9 mouse cellular contexts compared by ENCODE assay signal in the genomic region with DNA sequence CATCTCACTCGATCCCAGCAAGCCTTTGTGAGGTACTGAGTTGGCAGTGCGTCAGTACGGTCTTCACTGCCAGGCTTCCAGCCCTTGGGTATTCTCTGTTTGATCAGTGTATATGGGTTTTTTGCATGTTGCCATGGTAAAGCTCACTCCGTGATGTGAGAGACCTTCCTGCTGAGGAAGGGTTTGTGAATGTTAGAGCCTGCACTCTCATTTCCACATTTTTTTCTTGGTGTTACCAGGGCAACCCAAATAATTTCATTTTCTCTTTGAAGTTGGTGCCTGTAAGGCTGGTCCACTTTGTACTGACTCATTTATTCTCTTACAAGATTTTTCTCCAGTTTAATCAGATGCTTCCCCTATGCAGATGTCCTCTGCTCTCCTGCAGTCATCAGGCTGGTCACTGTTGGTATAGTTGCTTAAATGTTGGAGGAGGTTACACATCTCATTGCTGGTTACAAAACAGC. TPM values are rescaled to one million over a fixed set of nuclear protein-coding genes. Genes with fewer than 3 reads are reported as not detected.
A peak's percentile ranks its signal among the peaks of the same experiment; 100 is the strongest.
DNase-seq lines count a peak whose midpoint lies in the region; ATAC-seq lines count a peak whose summit lies in the region.
"Had no signal": no experiment of that assay in that cellular context is flagged by ENCODE, and none has a peak within 500 bp of the region (broad histone marks: within the 10 kb centered on the region; RNA-seq: fewer than 3 reads in every experiment).

No protein-coding gene starts in this region.

- H3K36me3 ChIP-seq in forebrain, embryonic 12.5 days (replicated peaks): no peaks in the 10 kb centered on the region
- H3K36me3 ChIP-seq in forebrain, embryonic 10.5 days (replicated peaks): peaks cover 15% of the 10 kb centered on the region
- H3K36me3 ChIP-seq in hindbrain, embryonic 16.5 days (ENCODE audit: control insufficient read depth, insufficient read depth, low read length): no peaks in the 10 kb centered on the region; the same call in 1 of the 2 replicates
- H3K36me3 ChIP-seq in heart, embryonic 10.5 days: peaks cover 32% of the 10 kb centered on the region

- no peak overlapping the region for H3K9ac ChIP-seq in forebrain, embryonic 12.5 days
- no peak overlapping the region for H3K9ac ChIP-seq in hindbrain, embryonic 16.5 days (ENCODE audit: low read depth, low read length)

- WGBS in forebrain, embryonic 12.5 days: 63% methylated on average over 4 of the region's 4 CpGs
- WGBS in forebrain, embryonic 10.5 days: 82% methylated on average over 4 of the region's 4 CpGs
- 31% methylated on average over 4 of the region's 4 CpGs for WGBS in hindbrain, embryonic 16.5 days
- 91% methylated on average over 4 of the region's 4 CpGs for WGBS in heart, embryonic 10.5 days

- ATAC-seq in forebrain, embryonic 12.5 days (ENCODE audit: low FRiP score): 0 out of 2 replicates have a peak, but pooled peaks have one; percentile 23
- peak; percentile 93 for ATAC-seq in hindbrain, embryonic 16.5 days
- peak; percentile 77 for ATAC-seq in monocyte, adult 5-6 weeks (replicated peaks; ENCODE audit: insufficient number of reproducible peaks, low FRiP score, low TSS enrichment, poor library complexity, severe bottlenecking)

- H3K4me3 ChIP-seq in forebrain, embryonic 12.5 days (replicated peaks): no peak overlapping the region
- H3K4me3 ChIP-seq in forebrain, embryonic 10.5 days: no peak overlapping the region
- H3K4me3 ChIP-seq in hindbrain, embryonic 16.5 days (ENCODE audit: low read length): no peak overlapping the region
- H3K4me3 ChIP-seq in heart, embryonic 10.5 days: no peak overlapping the region

- H3K9me3 ChIP-seq in forebrain, embryonic 12.5 days: no peaks in the 10 kb centered on the region
- peaks cover 11% of the 10 kb centered on the region; the same call in 1 of the 2 replicates for H3K9me3 ChIP-seq in forebrain, embryonic 10.5 days
- no peaks in the 10 kb centered on the region for H3K9me3 ChIP-seq in hindbrain, embryonic 16.5 days (ENCODE audit: control insufficient read depth, low read length)
- H3K9me3 ChIP-seq in heart, embryonic 10.5 days: no peaks in the 10 kb centered on the region

- no peak for DNase-seq in forebrain, embryonic 10.5 days (ENCODE audit: extremely low spot score, low spot score)
- peak; percentile 66 for DNase-seq in MN1 (ENCODE audit: low spot score)
- no peak for DNase-seq in embryo, embryonic 9.5 days (ENCODE audit: extremely low spot score)
- DNase-seq in kidney, postnatal 36 days: no peak
- DNase-seq in heart, embryonic 10.5 days (ENCODE audit: low spot score): no peak
- DNase-seq: kidney, adult 11 months had no signal

- H3K4me2 ChIP-seq in forebrain, embryonic 12.5 days: no peak overlapping the region
- no peak overlapping the region for H3K4me2 ChIP-seq in hindbrain, embryonic 16.5 days (ENCODE audit: low read length)

- H3K27ac ChIP-seq in forebrain, embryonic 12.5 days: no peak overlapping the region
- no peak overlapping the region for H3K27ac ChIP-seq in forebrain, embryonic 10.5 days
- peak overlapping the region; percentile 67 for H3K27ac ChIP-seq in hindbrain, embryonic 16.5 days (ENCODE audit: low read depth, low read length)
- no peak overlapping the region for H3K27ac ChIP-seq in heart, embryonic 10.5 days

- H3K4me1 ChIP-seq in forebrain, embryonic 12.5 days: no peaks in the 10 kb centered on the region
- no peaks in the 10 kb centered on the region; the same call in 1 of the 2 replicates for H3K4me1 ChIP-seq in forebrain, embryonic 10.5 days
- peaks cover 3% of the 10 kb centered on the region; the same call in 1 of the 2 replicates for H3K4me1 ChIP-seq in hindbrain, embryonic 16.5 days (ENCODE audit: control insufficient read depth, insufficient read depth, low read depth, low read length)
- H3K4me1 ChIP-seq in heart, embryonic 10.5 days: no peaks in the 10 kb centered on the region

- H3K27me3 ChIP-seq in forebrain, embryonic 12.5 days: no peaks in the 10 kb centered on the region
- no peaks in the 10 kb centered on the region for H3K27me3 ChIP-seq in forebrain, embryonic 10.5 days (ENCODE audit: poor library complexity, severe bottlenecking)
- no peaks in the 10 kb centered on the region for H3K27me3 ChIP-seq in hindbrain, embryonic 16.5 days (replicated peaks; ENCODE audit: control insufficient read depth, insufficient read depth, low read length)
- no peaks in the 10 kb centered on the region for H3K27me3 ChIP-seq in heart, embryonic 10.5 days (ENCODE audit: insufficient read depth, poor library complexity, severe bottlenecking)

RNA-seq across cellular contexts. Expression of a gene that starts 38.6 kb away (rescaled TPM):
- 10.9 and 13.1 TPM in 2 replicates for polyA plus RNA-seq in forebrain, embryonic 12.5 days (2016; fragmentation: Nextera tagmentation; extraction: Ambion mirVana)
- polyA plus RNA-seq in forebrain, embryonic 10.5 days (2016; fragmentation: Nextera tagmentation; extraction: Ambion mirVana): 12.4 and 14.8 TPM in 2 replicates
- polyA plus RNA-seq in hindbrain, embryonic 16.5 days (2015; fragmentation: Nextera tagmentation; extraction: Ambion mirVana): 14.1 and 15.1 TPM in 2 replicates
- 18.1 to 49.5 TPM (median 38.9 TPM) in 3 replicates for total RNA-seq in monocyte, adult 5-6 weeks (2017)
- 26.0 and 26.7 TPM in 2 replicates for polyA plus RNA-seq in heart, embryonic 10.5 days (2016; fragmentation: Nextera tagmentation; extraction: Ambion mirVana)

Comparison
In these comparisons a context has a peak if more than half of its experiments do, and no peak if none do; other contexts are left out.
1. ATAC-seq: peak in every context shown above with its lines; median percentile 93 in hindbrain, embryonic 16.5 days; 77 in monocyte, adult 5-6 weeks; 23 in forebrain, embryonic 12.5 days.